18 mouse cellular contexts compared by ENCODE assay signal in genomic region chr5:126724329-126724728, GRCm38 (mm10).
"Had no signal": no experiment of that assay in that cellular context is flagged by ENCODE, and none has a peak within 500 bp of the region (broad histone marks: within the 10 kb centered on the region; RNA-seq: fewer than 3 reads in every experiment).

No protein-coding gene starts in this region.

- H3K4me3 ChIP-seq: lung, embryonic 15.5 days; midbrain, embryonic 13.5 days; midbrain, embryonic 15.5 days; neural tube, embryonic 13.5 days; neural tube, embryonic 15.5 days; stomach, embryonic 15.5 days had no signal

- DNase-seq: liver, postnatal 0 days; lung, adult 2 months; lung, postnatal 14 days; lung, postnatal 36 days; right cerebral cortex, adult 18-20 months; right cerebral cortex, postnatal 25 days; right cerebral cortex, postnatal 4 days; thymus, adult 2 months; thymus, postnatal 25 days; thymus, postnatal 4 days had no signal

- H3K4me2 ChIP-seq: lung, embryonic 15.5 days; midbrain, embryonic 11.5 days; midbrain, embryonic 13.5 days; midbrain, embryonic 15.5 days; neural tube, embryonic 13.5 days; neural tube, embryonic 15.5 days; stomach, embryonic 15.5 days had no signal

- H3K27me3 ChIP-seq: lung, embryonic 15.5 days; megakaryocyte, embryonic 14.5 days; midbrain, embryonic 13.5 days; midbrain, embryonic 15.5 days; neural tube, embryonic 13.5 days; neural tube, embryonic 15.5 days; stomach, embryonic 15.5 days had no signal

- H3K36me3 ChIP-seq: lung, embryonic 15.5 days; midbrain, embryonic 13.5 days; midbrain, embryonic 15.5 days; neural tube, embryonic 13.5 days; neural tube, embryonic 15.5 days; stomach, embryonic 15.5 days had no signal
